Mouse (Mus musculus) midbrain, embryonic 12.5 days (tissue): ENCODE data around the gene Rhd. TPM values are rescaled to one million over a fixed set of nuclear protein-coding genes. Genes with fewer than 3 reads are reported as not detected.
A peak's percentile ranks its signal among the peaks of the same experiment; 100 is the strongest.

Experiments used
- ATAC-seq: fragments of 200-750 bp; cut with Nextera tagmentation; 2 replicates; pipeline ENCODE4 v1.8.0; 2017; ENCODE audit warnings: low read depth, moderate TSS enrichment, moderate library complexity; ENCODE audit not compliant: low FRiP score
- H3K27ac ChIP-seq: fragments of 300-500 bp; sonication (generic); replicated peaks from 2 replicates; pipeline ENCODE4 v1.5.1; 2016; ENCODE audit warnings: mild to moderate bottlenecking
- H3K27me3 ChIP-seq: fragments of 300-500 bp; sonication (generic); 2 replicates; pipeline ENCODE4 v1.6.1; 2016; ENCODE audit warnings: mild to moderate bottlenecking
- H3K36me3 ChIP-seq: fragments of 300-500 bp; sonication (generic); 2 replicates; pipeline ENCODE4 v1.6.1; 2016
- H3K4me1 ChIP-seq: fragments of 300-500 bp; sonication (generic); 2 replicates; pipeline ENCODE4 v1.6.1; 2016
- H3K4me2 ChIP-seq: fragments of 300-500 bp; sonication (generic); replicated peaks from 2 replicates; pipeline ENCODE4 v1.6.1; 2016; ENCODE audit warnings: mild to moderate bottlenecking, moderate library complexity
- H3K4me3 ChIP-seq: fragments of 300-500 bp; sonication (generic); 2 replicates; pipeline ENCODE4 v1.5.1; 2016; ENCODE audit warnings: mild to moderate bottlenecking
- H3K9ac ChIP-seq: fragments of 300-500 bp; sonication (generic); replicated peaks from 2 replicates; pipeline ENCODE4 v1.6.1; 2016; ENCODE audit warnings: mild to moderate bottlenecking, moderate library complexity
- H3K9me3 ChIP-seq: fragments of 300-500 bp; sonication (generic); 2 replicates; pipeline ENCODE4 v1.6.1; 2016; ENCODE audit warnings: mild to moderate bottlenecking
- WGBS: fragments of 180-500 bp; shearing (Covaris S2); methylation state at CpG from one replicate; pipeline ENCODE4 v1.1.7; 2016; 5-methylcytosine and 5-hydroxymethylcytosine counted together
- polyA plus RNA-seq: library from polyadenylated mRNA; unstranded; fragments of >200 nt; fragmentation: Nextera tagmentation; extraction: Ambion mirVana; gene quantifications from 2 replicates; pipeline ENCODE4 v1.2.1, GENCODE M21; 2016

Rhd gene
- polyA plus RNA-seq, 1 experiment from 2014 or later: 8.9 TPM

DNA sequence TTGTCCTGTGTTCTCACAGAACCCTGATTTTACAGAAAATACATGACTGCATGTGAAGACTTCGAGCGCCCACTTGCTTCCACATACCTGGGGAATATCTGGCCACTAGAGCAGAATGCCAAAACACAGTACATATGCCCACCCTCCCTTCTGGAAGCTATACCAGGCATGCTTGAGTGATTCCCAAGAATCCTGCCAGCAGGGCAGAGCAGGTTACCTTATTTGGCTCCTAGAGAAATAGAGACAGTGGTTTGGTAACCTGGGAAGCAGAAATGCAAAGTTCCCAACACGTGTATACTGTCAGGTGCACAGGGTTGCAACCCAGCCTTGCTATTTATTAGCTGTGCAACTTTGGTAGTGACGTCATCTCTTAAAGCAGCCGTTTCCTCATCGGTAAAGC, 2.5 kb upstream of the Rhd start:
- H3K4me3 ChIP-seq: no peak overlapping the region
- no peaks in the 10 kb centered on the region for H3K9me3 ChIP-seq
- 85% methylated on average over 6 of the region's 6 CpGs for WGBS
- peaks cover 4% of the 10 kb centered on the region; the same call in 1 of the 2 replicates for H3K27me3 ChIP-seq
- H3K4me1 ChIP-seq: no peaks in the 10 kb centered on the region
- H3K4me2 ChIP-seq: no peak overlapping the region
- ATAC-seq: no peak
- H3K27ac ChIP-seq: no peak overlapping the region
- H3K9ac ChIP-seq: no peak overlapping the region
- H3K36me3 ChIP-seq: no peaks in the 10 kb centered on the region

- no peak overlapping the region for H3K4me2 ChIP-seq
- no peaks in the 10 kb centered on the region for H3K4me1 ChIP-seq
- no peak for ATAC-seq
- H3K4me3 ChIP-seq: no peak overlapping the region
- peaks cover 6% of the 10 kb centered on the region; the same call in 1 of the 2 replicates for H3K27me3 ChIP-seq
- no peaks in the 10 kb centered on the region for H3K9me3 ChIP-seq
- 86% methylated on average over 7 of the region's 7 CpGs for WGBS
- H3K27ac ChIP-seq: no peak overlapping the region
- no peak overlapping the region for H3K9ac ChIP-seq
- H3K36me3 ChIP-seq: no peaks in the 10 kb centered on the region
These were observed 1.3 kb upstream of the Rhd start for GRCm38 (mm10) chr4:134862996-134863395.

GRCm38 (mm10) chr4:134865340-134865739, 1.0 kb downstream of the Rhd start:
- no peak for ATAC-seq
- WGBS: 78% methylated on average over 6 of the region's 6 CpGs
- H3K9ac ChIP-seq: no peak overlapping the region

DNA sequence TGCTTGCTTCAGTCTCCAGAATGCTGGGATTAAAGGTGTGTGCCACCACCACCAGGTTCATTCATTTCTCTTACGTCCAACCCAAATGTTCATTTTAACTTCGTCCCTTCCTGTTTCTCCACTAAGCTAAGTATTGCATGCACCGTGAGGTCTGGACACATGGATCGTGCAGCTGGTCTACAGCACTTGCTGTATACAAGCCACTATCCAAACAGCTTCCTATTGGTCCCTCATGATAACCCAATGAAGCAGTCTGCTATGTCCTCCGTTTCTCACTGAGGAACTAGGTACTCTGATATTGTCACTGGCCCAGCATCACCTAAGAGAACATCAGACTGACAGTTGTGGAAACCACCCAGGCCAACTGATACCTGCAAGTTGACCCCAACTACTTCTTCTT, 1.5 kb downstream of the Rhd start:
- ATAC-seq: no peak
- 96% methylated on average over 5 of the region's 5 CpGs for WGBS
- H3K9me3 ChIP-seq: no peaks in the 10 kb centered on the region
- H3K4me1 ChIP-seq: no peaks in the 10 kb centered on the region
- no peak overlapping the region for H3K4me3 ChIP-seq
- H3K27ac ChIP-seq: no peak overlapping the region
- no peak overlapping the region for H3K9ac ChIP-seq
- H3K4me2 ChIP-seq: no peak overlapping the region
- no peaks in the 10 kb centered on the region for H3K36me3 ChIP-seq
- peaks cover 33% of the 10 kb centered on the region for H3K27me3 ChIP-seq

More at GRCm38 (mm10) chr4:134865340-134865739, 1.0 kb downstream of the Rhd start:
- H3K4me3 ChIP-seq: no peak overlapping the region
- H3K27me3 ChIP-seq: peaks cover 28% of the 10 kb centered on the region
- no peak overlapping the region for H3K4me2 ChIP-seq
- H3K4me1 ChIP-seq: no peaks in the 10 kb centered on the region
- no peaks in the 10 kb centered on the region for H3K36me3 ChIP-seq
- no peak overlapping the region for H3K27ac ChIP-seq
- no peaks in the 10 kb centered on the region for H3K9me3 ChIP-seq

DNA sequence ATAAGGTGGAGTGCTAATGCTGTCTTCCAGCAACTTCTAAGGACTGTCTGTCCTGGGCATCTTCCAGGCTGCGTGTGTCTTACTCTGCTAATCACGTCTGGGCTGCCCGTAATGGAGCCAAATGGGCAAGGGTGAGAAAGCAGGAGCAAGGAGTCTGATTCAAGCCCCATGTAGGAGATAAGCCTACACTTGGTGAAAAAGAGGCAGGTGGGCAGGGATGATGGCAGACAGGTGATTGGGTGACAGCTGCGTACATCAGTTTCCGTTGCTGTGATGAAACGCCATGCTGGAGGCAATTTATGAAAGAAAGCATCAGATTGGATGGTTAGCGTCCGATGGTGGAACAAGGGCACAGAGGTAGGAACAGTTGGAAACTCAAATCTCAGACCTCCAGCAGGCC, 2.9 kb downstream of the Rhd start:
- ATAC-seq: no peak
- 95% methylated on average over 8 of the region's 8 CpGs for WGBS

GRCm38 (mm10) chr4:134867661-134868060, 3.3 kb downstream of the Rhd start:
- 86% methylated on average over 8 of the region's 8 CpGs for WGBS
- H3K36me3 ChIP-seq: no peaks in the 10 kb centered on the region
- H3K27ac ChIP-seq: no peak overlapping the region
- no peaks in the 10 kb centered on the region for H3K4me1 ChIP-seq
- H3K9me3 ChIP-seq: no peaks in the 10 kb centered on the region
- H3K4me2 ChIP-seq: no peak overlapping the region
- H3K9ac ChIP-seq: no peak overlapping the region
- no peak overlapping the region for H3K4me3 ChIP-seq
- no peak for ATAC-seq
- H3K27me3 ChIP-seq: peaks cover 35% of the 10 kb centered on the region

More for the DNA sequence above, 2.9 kb downstream of the Rhd start:
- H3K4me1 ChIP-seq: no peaks in the 10 kb centered on the region
- H3K9me3 ChIP-seq: no peaks in the 10 kb centered on the region
- H3K27ac ChIP-seq: no peak overlapping the region
- H3K4me2 ChIP-seq: no peak overlapping the region
- H3K36me3 ChIP-seq: no peaks in the 10 kb centered on the region
- H3K9ac ChIP-seq: no peak overlapping the region
- H3K4me3 ChIP-seq: no peak overlapping the region
- peaks cover 35% of the 10 kb centered on the region for H3K27me3 ChIP-seq

DNA sequence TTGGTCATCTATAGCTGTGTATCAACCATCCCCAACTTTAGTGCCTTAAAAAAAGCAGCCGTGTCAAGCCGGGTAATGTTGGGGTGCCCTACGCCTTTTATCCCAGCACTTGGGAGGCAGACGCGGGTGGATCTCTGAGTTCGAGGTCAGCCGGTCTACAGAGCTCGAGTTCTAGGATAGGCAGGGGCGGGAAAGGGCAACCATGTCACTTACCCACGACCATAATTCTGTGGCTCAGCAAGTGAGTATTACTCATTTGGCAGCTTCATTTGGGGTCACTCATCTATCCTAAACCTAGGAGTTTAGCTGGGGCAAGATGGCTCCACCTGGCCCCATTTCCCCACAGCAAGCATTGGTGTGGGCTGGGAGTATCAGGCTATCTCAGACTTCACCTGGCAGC, 3.7 kb downstream of the Rhd start:
- no peak overlapping the region for H3K4me3 ChIP-seq
- H3K4me1 ChIP-seq: no peaks in the 10 kb centered on the region
- H3K9me3 ChIP-seq: no peaks in the 10 kb centered on the region
- peaks cover 35% of the 10 kb centered on the region for H3K27me3 ChIP-seq
- H3K27ac ChIP-seq: no peak overlapping the region
- no peaks in the 10 kb centered on the region for H3K36me3 ChIP-seq
- H3K9ac ChIP-seq: no peak overlapping the region
- ATAC-seq: no peak
- 92% methylated on average over 10 of the region's 10 CpGs for WGBS
- H3K4me2 ChIP-seq: no peak overlapping the region

DNA sequence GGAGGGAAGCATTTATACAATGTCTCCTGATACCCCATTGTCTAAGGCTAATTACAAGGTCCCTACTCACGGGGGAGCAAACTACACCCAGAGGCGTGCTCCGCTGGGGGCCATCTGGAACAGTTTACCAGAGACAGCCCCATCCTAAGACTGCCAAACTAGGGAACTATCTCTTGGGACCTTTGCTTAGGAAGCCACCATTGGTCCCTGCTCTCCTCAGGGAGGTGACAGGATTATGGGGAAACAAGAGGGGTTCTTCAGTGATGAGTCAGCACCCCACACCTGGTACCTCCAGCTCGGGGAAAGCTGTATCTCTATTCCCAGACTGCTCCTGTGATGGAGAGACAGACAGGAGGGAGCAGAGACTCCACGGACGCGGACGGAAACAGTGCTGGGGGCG, 4.2 kb downstream of the Rhd start:
- ATAC-seq: no peak
- Histone ChIP-seq H3K9ac (no peak overlapping the region), H3K36me3 (no peaks in the 10 kb centered on the region), H3K27me3 (peaks cover 35% of the 10 kb centered on the region), H3K4me2 (no peak overlapping the region), H3K4me3 (no peak overlapping the region), H3K4me1 (no peaks in the 10 kb centered on the region), H3K27ac (no peak overlapping the region), H3K9me3 (no peaks in the 10 kb centered on the region)
- WGBS: 26% methylated on average over 9 of the region's 9 CpGs

- ATAC-seq: no peak
- no peaks in the 10 kb centered on the region for H3K36me3 ChIP-seq
- H3K27ac ChIP-seq: no peak overlapping the region
- WGBS: 12% methylated on average over 16 of the region's 16 CpGs
- peaks cover 35% of the 10 kb centered on the region for H3K27me3 ChIP-seq
- 0 out of 2 replicates have a peak overlapping the region, but pooled peaks have one; percentile 15 for H3K9ac ChIP-seq
- no peaks in the 10 kb centered on the region for H3K9me3 ChIP-seq
- H3K4me2 ChIP-seq: peak overlapping the region; percentile 9; the same call in 1 of the 2 replicates
- H3K4me3 ChIP-seq: no peak overlapping the region
- H3K4me1 ChIP-seq: no peaks in the 10 kb centered on the region
These were observed 4.9 kb downstream of the Rhd start for GRCm38 (mm10) chr4:134869068-134869730.

- 52% methylated on average over 7 of the region's 7 CpGs for WGBS
- no peaks in the 10 kb centered on the region for H3K9me3 ChIP-seq
- no peak overlapping the region for H3K9ac ChIP-seq
- H3K27me3 ChIP-seq: peaks cover 35% of the 10 kb centered on the region
- no peaks in the 10 kb centered on the region for H3K36me3 ChIP-seq
- H3K27ac ChIP-seq: no peak overlapping the region
- no peak overlapping the region for H3K4me3 ChIP-seq
- peak overlapping the region; percentile 9; the same call in 1 of the 2 replicates for H3K4me2 ChIP-seq
- no peaks in the 10 kb centered on the region for H3K4me1 ChIP-seq
- no peak for ATAC-seq
These were observed 5.6 kb downstream of the Rhd start for GRCm38 (mm10) chr4:134869815-134870375.

- no peak for ATAC-seq
- Histone ChIP-seq H3K9me3 (no peaks in the 10 kb centered on the region), H3K27me3 (peaks cover 31% of the 10 kb centered on the region), H3K9ac (no peak overlapping the region), H3K27ac (no peak overlapping the region), H3K36me3 (no peaks in the 10 kb centered on the region), H3K4me2 (no peak overlapping the region), H3K4me1 (no peaks in the 10 kb centered on the region), H3K4me3 (no peak overlapping the region)
- WGBS: 61% methylated on average over 4 of the region's 4 CpGs
These were observed 7.1 kb downstream of the Rhd start for GRCm38 (mm10) chr4:134871477-134871876.

DNA sequence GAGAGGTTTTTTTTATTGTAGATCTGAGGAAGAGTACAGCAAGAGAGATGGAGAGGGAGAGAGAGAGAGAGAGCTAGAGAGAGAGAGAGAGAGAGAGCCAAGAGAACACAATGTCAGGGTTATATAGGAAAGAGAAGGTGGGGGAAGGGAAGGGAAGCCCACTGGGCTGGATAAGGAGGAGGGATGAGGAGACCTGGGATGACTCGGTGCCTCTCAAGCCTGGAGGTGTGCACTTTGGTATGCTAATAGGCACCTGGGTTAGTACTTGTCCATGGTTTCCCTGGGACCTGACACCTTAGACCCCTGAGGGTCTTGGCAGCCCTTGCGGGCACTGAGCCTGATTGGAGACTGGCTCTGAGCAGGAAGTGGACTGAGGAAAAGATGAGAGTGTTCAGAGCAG, 7.6 kb downstream of the Rhd start:
- ATAC-seq: no peak
- H3K36me3 ChIP-seq: no peaks in the 10 kb centered on the region
- no peak overlapping the region for H3K4me2 ChIP-seq
- no peak overlapping the region for H3K27ac ChIP-seq
- H3K4me3 ChIP-seq: no peak overlapping the region
- no peak overlapping the region for H3K9ac ChIP-seq
- H3K27me3 ChIP-seq: peaks cover 31% of the 10 kb centered on the region
- no peaks in the 10 kb centered on the region for H3K4me1 ChIP-seq
- 64% methylated on average over 2 of the region's 2 CpGs for WGBS
- no peaks in the 10 kb centered on the region for H3K9me3 ChIP-seq
